Mouse (Mus musculus) CH12.LX (cell line): ENCODE measurements at regions not wholly inside any gene's neighbourhood (a gene's known extent, or its start where the extent isn't known, plus 50 kb on each side); places are given as distances from the start of the nearest gene placed in this dataset.

Source experiments
- DNase-seq: peaks from one replicate; pipeline ENCODE4 v3.0.0-alpha.2; 2013; ENCODE audit errors: extremely low read depth
- H3K27ac ChIP-seq: 2 replicates; pipeline ENCODE4 v1.5.1; 2012; ENCODE audit warnings: low read depth, mild to moderate bottlenecking, control low read depth, moderate library complexity; ENCODE audit not compliant: insufficient read depth
- H3K27me3 ChIP-seq: replicated peaks from 2 replicates; pipeline ENCODE3; 2012; ENCODE audit warnings: inconsistent platforms
- H3K36me3 ChIP-seq, 2 experiments: replicated peaks in 1 of 2; 2 replicates each; pipeline versions ENCODE3 to v1.6.1; 2012; ENCODE audit warnings: inconsistent platforms in 1 of 2, low read length in 1 of 2, mild to moderate bottlenecking in 1 of 2, mixed read lengths in 1 of 2, moderate library complexity in 1 of 2; ENCODE audit not compliant: control insufficient read depth in 1 of 2, insufficient read depth in 1 of 2
- H3K4me1 ChIP-seq, 2 experiments: 2 replicates each; pipeline ENCODE4 v1.6.1; 2012; ENCODE audit warnings: inconsistent platforms in 1 of 2, moderate library complexity in 1 of 2; ENCODE audit not compliant: insufficient read depth in 2 of 2, control insufficient read depth in 1 of 2
- H3K4me2 ChIP-seq: 2 replicates; pipeline ENCODE4 v1.6.1; 2012; ENCODE audit warnings: low read depth, mild to moderate bottlenecking, control low read depth; ENCODE audit not compliant: poor library complexity, insufficient read depth, severe bottlenecking
- H3K4me3 ChIP-seq, 3 experiments: fragments of 150-350 bp in 1 of 3; sonication (generic) in 1 of 3; replicated peaks in 1 of 3; 2 replicates each; pipeline versions ENCODE3 to v1.5.1; 2011 to 2012; ENCODE audit warnings: low read depth in 2 of 3, low read length in 2 of 3, mild to moderate bottlenecking in 2 of 3, moderate library complexity in 2 of 3, control low read depth in 1 of 3, improper control_type of control experiment in 1 of 3, inconsistent platforms in 1 of 3, mixed read lengths in 1 of 3; ENCODE audit not compliant: poor library complexity in 1 of 3
- H3K79me2 ChIP-seq: replicated peaks from 2 replicates; pipeline ENCODE4 v1.6.1; 2012; ENCODE audit warnings: mild to moderate bottlenecking, moderate library complexity; ENCODE audit not compliant: control insufficient read depth, poor library complexity, insufficient read depth, severe bottlenecking; ENCODE audit errors: extremely low read depth
- H3K9ac ChIP-seq: 2 replicates; pipeline ENCODE4 v1.6.1; 2012; ENCODE audit warnings: low read depth, mild to moderate bottlenecking, control low read depth, moderate library complexity; ENCODE audit not compliant: insufficient read depth
- H3K9me3 ChIP-seq: replicated peaks from 2 replicates; pipeline ENCODE3; 2012; ENCODE audit warnings: low read length, inconsistent platforms, mixed read lengths
- CHD2 ChIP-seq: IDR thresholded peaks from 2 replicates; pipeline ENCODE4 v1.6.1; 2011; ENCODE audit warnings: low read length, improper control_type of control experiment
- CTCF ChIP-seq, 2 experiments: IDR thresholded peaks in 1 of 2; conservative IDR thresholded peaks in 1 of 2; 2 replicates each; pipeline ENCODE4 v1.5.1; 2011 to 2012; ENCODE audit warnings: low read depth in 2 of 2, low read length in 2 of 2, improper control_type of control experiment in 1 of 2, inconsistent platforms in 1 of 2, mild to moderate bottlenecking in 1 of 2, moderate library complexity in 1 of 2
- ELF1 ChIP-seq: IDR thresholded peaks from 2 replicates; pipeline ENCODE4 v1.6.1; 2014; ENCODE audit warnings: low read depth, mild to moderate bottlenecking, inconsistent platforms, low read length, improper control_type of control experiment
- ETS1 ChIP-seq: conservative IDR thresholded peaks from 2 replicates; pipeline ENCODE4 v1.6.1; 2012; ENCODE audit warnings: low read depth, mild to moderate bottlenecking, inconsistent platforms, low read length, improper control_type of control experiment, moderate library complexity
- GABPA ChIP-seq: IDR thresholded peaks from 2 replicates; pipeline ENCODE4 v1.6.1; 2012; ENCODE audit warnings: low read depth, low read length, improper control_type of control experiment, inconsistent platforms; ENCODE audit not compliant: insufficient replicate concordance
- IRF4 ChIP-seq: IDR thresholded peaks from 2 replicates; pipeline ENCODE4 v1.6.1; 2014; ENCODE audit warnings: low read depth, mild to moderate bottlenecking, inconsistent platforms, low read length, improper control_type of control experiment
- JUND ChIP-seq: conservative IDR thresholded peaks from 2 replicates; pipeline ENCODE4 v1.6.1; 2011; ENCODE audit warnings: low read depth, low read length, improper control_type of control experiment
- MAX ChIP-seq: IDR thresholded peaks from 2 replicates; pipeline ENCODE4 v1.6.1; 2011; ENCODE audit warnings: low read length, improper control_type of control experiment
- MXI1 ChIP-seq: IDR thresholded peaks from 2 replicates; pipeline ENCODE4 v1.6.1; 2011; ENCODE audit warnings: mild to moderate bottlenecking, low read depth, low read length, improper control_type of control experiment
- MYC ChIP-seq: IDR thresholded peaks from 2 replicates; pipeline ENCODE4 v1.6.1; 2011; ENCODE audit warnings: low read depth, mild to moderate bottlenecking, improper control_type of control experiment, low read length
- NRF1 ChIP-seq: IDR thresholded peaks from 2 replicates; pipeline ENCODE4 v1.6.1; 2014; ENCODE audit warnings: low read depth, mild to moderate bottlenecking, inconsistent platforms, low read length, improper control_type of control experiment, moderate library complexity
- PAX5 ChIP-seq: IDR thresholded peaks from 2 replicates; pipeline ENCODE4 v1.6.1; 2012; ENCODE audit warnings: low read length, inconsistent platforms, mixed read lengths
- POLR2A ChIP-seq: IDR thresholded peaks from 2 replicates; pipeline ENCODE4 v1.6.1; 2011; ENCODE audit warnings: low read depth, mild to moderate bottlenecking, improper control_type of control experiment, low read length
- RAD21 ChIP-seq: IDR thresholded peaks from 2 replicates; pipeline ENCODE4 v1.6.1; 2011; ENCODE audit warnings: low read depth, mild to moderate bottlenecking, low read length, improper control_type of control experiment, moderate library complexity
- RCOR1 ChIP-seq: conservative IDR thresholded peaks from 2 replicates; pipeline ENCODE4 v1.6.1; 2012; ENCODE audit warnings: low read depth, mild to moderate bottlenecking, inconsistent platforms, low read length, improper control_type of control experiment
- TBP ChIP-seq: conservative IDR thresholded peaks from 2 replicates; pipeline ENCODE4 v1.6.1; 2011; ENCODE audit warnings: low read depth, low read length, improper control_type of control experiment
- TCF12 ChIP-seq: IDR thresholded peaks from 2 replicates; pipeline ENCODE4 v1.6.1; 2014; ENCODE audit warnings: low read depth, mild to moderate bottlenecking, inconsistent platforms, low read length, improper control_type of control experiment
- UBTF ChIP-seq: IDR thresholded peaks from 2 replicates; pipeline ENCODE4 v1.6.1; 2012; ENCODE audit warnings: low read depth, mild to moderate bottlenecking, inconsistent platforms, low read length, improper control_type of control experiment, moderate library complexity
- ZC3H11A ChIP-seq: IDR thresholded peaks from 2 replicates; pipeline ENCODE4 v1.6.1; 2012; ENCODE audit warnings: low read depth, mild to moderate bottlenecking, inconsistent platforms, low read length, improper control_type of control experiment
- ZKSCAN1 ChIP-seq: IDR thresholded peaks from 2 replicates; pipeline ENCODE4 v1.6.1; 2012; ENCODE audit warnings: low read depth, inconsistent platforms, low read length, improper control_type of control experiment, borderline replicate concordance
- ZMIZ1 ChIP-seq: IDR thresholded peaks from 2 replicates; pipeline ENCODE4 v1.6.1; 2012; ENCODE audit warnings: low read depth, mild to moderate bottlenecking, inconsistent platforms, low read length, improper control_type of control experiment
- ZNF384 ChIP-seq: IDR thresholded peaks from 2 replicates; pipeline ENCODE4 v1.6.1; 2012; ENCODE audit warnings: low read depth, low read length, improper control_type of control experiment, inconsistent platforms
- dilution Hi-C: fragments of 300-500 bp; cut with MboI; formaldehyde crosslinking; loops from 2 replicates; pipeline ENCODE4 v1.14.3; 2020; ENCODE audit warnings: low sequenced_read_pairs; ENCODE audit not compliant: extremely low pct_unique_long_range_greater_than_20kb, extremely low pct_ligation_motif_present
- in situ Hi-C: fragments of 300-500 bp; cut with MboI; formaldehyde crosslinking; loops from 3 replicates; pipeline ENCODE4 v1.14.3; 2019; ENCODE audit warnings: low sequenced_read_pairs, low pct_ligation_motif_present, low pct_unique_long_range_greater_than_20kb, mixed read lengths

DNA sequence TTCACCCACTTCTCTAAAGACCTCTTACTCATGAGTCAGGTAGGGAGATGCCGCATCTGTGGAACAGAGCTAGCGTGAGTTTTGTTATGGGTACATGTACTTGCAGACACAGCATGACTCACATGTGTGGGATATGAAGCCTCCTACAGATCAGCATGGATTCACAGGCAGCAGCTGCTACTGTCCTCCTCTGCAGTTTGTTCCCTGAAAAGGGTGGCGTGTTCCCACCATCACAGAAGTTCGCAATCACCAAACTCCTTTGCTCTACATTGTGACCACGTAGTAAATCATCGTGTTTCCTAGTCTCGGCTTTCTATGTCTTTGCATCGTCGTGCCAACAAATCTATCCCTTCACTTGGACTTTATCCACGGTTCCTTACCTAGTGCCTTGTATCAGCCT, 981.9 kb downstream of the Diaph3 start:
- in situ Hi-C loops: no loop called here
- Histone ChIP-seq H3K27ac (no peak overlapping the region), H3K27me3 (no peaks in the 10 kb centered on the region), H3K79me2 (no peaks in the 10 kb centered on the region), H3K4me2 (no peak overlapping the region), H3K36me3 (no peaks in the 10 kb centered on the region), H3K9me3 (peaks cover 4% of the 10 kb centered on the region), H3K9ac (no peak overlapping the region), H3K4me1 (no peaks in the 10 kb centered on the region), H3K4me3 (no peak overlapping the region)
- no peak for DNase-seq
- TF ChIP-seq PAX5 (no peak), TCF12 (no peak), MXI1 (no peak), MYC (no peak), POLR2A (no peak), GABPA (no peak), IRF4 (no peak), TBP (no peak), CHD2 (no peak), ZMIZ1 (no peak), ZNF384 (no peak), CTCF (conservative IDR thresholded peaks at IDR 0.05 in 1 of 2, IDR thresholded peaks at IDR 0.05 in 1 of 2; ENCODE audit: low read depth in 2 of 2, low read length in 2 of 2) (no peak), ZC3H11A (no peak), JUND (no peak), ETS1 (no peak), UBTF (no peak), RCOR1 (no peak), ELF1 (no peak), NRF1 (no peak), RAD21 (no peak)
- dilution Hi-C loops: no loop called here

DNA sequence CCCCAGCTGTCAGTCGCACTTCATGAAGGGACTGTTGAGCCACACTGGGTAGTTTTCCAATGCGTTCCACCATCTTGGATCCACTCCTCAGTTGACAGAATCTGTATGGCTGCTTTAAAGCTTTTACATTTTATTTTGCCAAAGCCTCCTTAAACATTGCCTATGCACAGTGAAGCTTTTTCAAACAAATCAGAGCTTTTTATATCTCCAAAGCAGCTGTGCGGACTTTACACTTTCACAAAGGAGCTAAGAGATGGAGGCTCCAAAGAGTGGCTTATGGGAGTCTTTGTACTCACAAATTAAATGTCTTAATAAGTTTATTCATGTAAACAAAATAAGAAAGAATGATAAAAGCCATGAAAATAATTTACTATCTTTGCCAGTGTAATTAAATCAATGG, 986.3 kb downstream of the Diaph3 start:
- no peak overlapping the region for H3K4me3 ChIP-seq
- TF ChIP-seq POLR2A: no peak
- TF ChIP-seq ETS1: no peak
- no peak for TF ChIP-seq MYC
- TF ChIP-seq GABPA: no peak
- no peak for TF ChIP-seq NRF1
- no peak for TF ChIP-seq TCF12
- TF ChIP-seq UBTF: no peak
- no peak for TF ChIP-seq MAX
- no peak for TF ChIP-seq ELF1
- TF ChIP-seq ZKSCAN1: no peak
- dilution Hi-C loops: no loop called here
- no peaks in the 10 kb centered on the region for H3K36me3 ChIP-seq
- H3K27me3 ChIP-seq: no peaks in the 10 kb centered on the region
- no peak overlapping the region for H3K4me2 ChIP-seq
- no peak for DNase-seq
- in situ Hi-C loops: no loop called here
- peaks cover 7% of the 10 kb centered on the region for H3K9me3 ChIP-seq
- H3K79me2 ChIP-seq: no peaks in the 10 kb centered on the region
- no peaks in the 10 kb centered on the region for H3K4me1 ChIP-seq
- H3K9ac ChIP-seq: no peak overlapping the region
- H3K27ac ChIP-seq: no peak overlapping the region
